Mouse (Mus musculus) left cerebral cortex, postnatal 10 days (tissue): ENCODE measurements around the gene Gba2. TPM values are rescaled to one million over a fixed set of nuclear protein-coding genes. Genes with fewer than 3 reads are reported as not detected.

Experiments used
- DNase-seq, 2 experiments: peaks; one replicate each; pipeline ENCODE4 v3.0.0; 2021 to 2022; ENCODE audit warnings: low spot score in 2 of 2, mixed read lengths in 1 of 2; ENCODE audit errors: extremely low spot score in 1 of 2
- intact Hi-C: fragments of 180-260 bp; cut with DNase I; formaldehyde crosslinking; loops from one replicate; pipeline ENCODE4 v1.15.1; 2025
- total RNA-seq, 2 experiments: library from RNA; stranded (reverse); gene quantifications; 2 replicates each; pipeline ENCODE4 v1.2.3; 2021

Gba2 gene
- total RNA-seq, 2 experiments from 2014 or later, result 64.1 to 67.1 TPM

GRCm38 (mm10) chr4:43519551-43519950 lies 59.1 kb downstream of the Gba2 start:
- intact Hi-C loops, result no loop called here

More at GRCm38 (mm10) chr4:43519551-43519950, 59.1 kb downstream of the Gba2 start:
- no peak for DNase-seq

Other genes starting within 250 kb of the Gba2 start
- 100 to 1,000 TPM; 151 to 154 TPM for gene Rusc2, start 196.9 kb downstream of the Gba2 start, total RNA-seq
- under 1 TPM in 1 of 2 experiments, not detected in 1; 0.30 TPM for gene Fam166b, start 149.7 kb downstream of the Gba2 start, total RNA-seq
- 10 to 100 TPM; 71.7 to 74.2 TPM for gene Tesk1, start 136.9 kb downstream of the Gba2 start, total RNA-seq
- gene Cd72, start 124.2 kb downstream of the Gba2 start, total RNA-seq, result 1 to 10 TPM in 1 of 2 experiments, not detected in 1; 1.2 TPM
- not detected for gene Sit1, start 95.1 kb downstream of the Gba2 start, total RNA-seq
- 10 to 100 TPM; 31.1 to 32.5 TPM for gene Ccdc107, start 86.0 kb downstream of the Gba2 start, total RNA-seq
- 1 to 10 TPM; 1.1 to 1.4 TPM for gene Arhgef39, start 79.2 kb downstream of the Gba2 start, total RNA-seq
- gene Car9, start 71.9 kb downstream of the Gba2 start, total RNA-seq, result under 1 TPM in 1 of 2 experiments, not detected in 1; 0.45 TPM
- 1 to 10 TPM; 7.2 to 7.9 TPM for gene Tpm2, start 55.1 kb downstream of the Gba2 start, total RNA-seq
- gene Creb3, start 16.5 kb downstream of the Gba2 start, total RNA-seq, result 10 to 100 TPM; 74.4 to 74.6 TPM
- gene Tln1, start 16.2 kb downstream of the Gba2 start, total RNA-seq, result 10 to 100 TPM; 48.7 to 55.3 TPM
- 10 to 100 TPM; 48.5 to 49.7 TPM for gene Rgp1, start 158 bp downstream of the Gba2 start, total RNA-seq
- not detected for gene Msmp, start 5.6 kb upstream of the Gba2 start, total RNA-seq
- gene Npr2, start 53.1 kb upstream of the Gba2 start, total RNA-seq, result 10 to 100 TPM; 47.0 to 47.5 TPM
- gene Spag8, start 74.7 kb upstream of the Gba2 start, total RNA-seq, result 1 to 10 TPM; 2.1 to 2.7 TPM
- gene Hint2, start 77.6 kb upstream of the Gba2 start, total RNA-seq, result 10 to 100 TPM; 25.3 to 30.5 TPM
- 10 to 100 TPM; 57.8 to 60.1 TPM for gene Tmem8b, start 90.1 kb upstream of the Gba2 start, total RNA-seq
- gene Fam221b, start 90.3 kb upstream of the Gba2 start, total RNA-seq, result 1 to 10 TPM; 1.0 to 1.3 TPM
- not detected for gene Olfr70, start 121.9 kb upstream of the Gba2 start, total RNA-seq
- not detected for gene Olfr71, start 131.4 kb upstream of the Gba2 start, total RNA-seq
- gene Hrct1, start 148.3 kb upstream of the Gba2 start, total RNA-seq, result 1 to 10 TPM in 1 of 2 experiments, under 1 TPM in 1; 0.87 to 1.1 TPM
- under 1 TPM; 0.43 TPM for gene Spaar, start 151.2 kb upstream of the Gba2 start, total RNA-seq
- not detected for gene Olfr159, start 192.1 kb upstream of the Gba2 start, total RNA-seq
- not detected for gene Olfr156, start 245.0 kb upstream of the Gba2 start, total RNA-seq